Mouse (Mus musculus) small intestine, adult 2 months (tissue): ENCODE measurements around the gene Ip6k1. TPM values are rescaled to one million over a fixed set of nuclear protein-coding genes. Genes with fewer than 3 reads are reported as not detected.
A peak's percentile ranks its signal among the peaks of the same experiment; 100 is the strongest.
"Not testable (repeated sequence)": the region's sequence is repeated elsewhere in the genome, so short reads cannot be mapped to it uniquely, and the experiment has no call there.

Experiments
- H3K27ac ChIP-seq: fragments of 200-500 bp; 2 replicates; pipeline ENCODE4 v1.5.1; 2012; ENCODE audit warnings: low read depth, low read length, control low read depth, inconsistent platforms; ENCODE audit not compliant: insufficient read depth
- H3K27me3 ChIP-seq: fragments of 200-500 bp; 2 replicates; pipeline ENCODE4 v1.6.1; 2012; ENCODE audit warnings: mild to moderate bottlenecking, moderate library complexity, low read length, inconsistent platforms; ENCODE audit not compliant: control insufficient read depth, insufficient read depth
- H3K36me3 ChIP-seq: fragments of 200-500 bp; 2 replicates; pipeline ENCODE4 v1.6.1; 2012; ENCODE audit warnings: mild to moderate bottlenecking, low read length, control low read depth, inconsistent platforms; ENCODE audit not compliant: control insufficient read depth, insufficient read depth
- H3K4me1 ChIP-seq: fragments of 200-500 bp; 2 replicates; pipeline ENCODE4 v1.6.1; 2012; ENCODE audit warnings: low read length, inconsistent platforms, mixed read lengths; ENCODE audit not compliant: control insufficient read depth, insufficient read depth, insufficient read length
- H3K4me3 ChIP-seq: fragments of 200-500 bp; 2 replicates; pipeline ENCODE4 v1.5.1; 2012; ENCODE audit warnings: low read depth, mild to moderate bottlenecking, control low read depth, inconsistent platforms, low read length, moderate library complexity
- CTCF ChIP-seq: fragments of 200-500 bp; IDR thresholded peaks from 2 replicates; pipeline ENCODE4 v1.5.1; 2012; ENCODE audit warnings: low read depth, mild to moderate bottlenecking, control low read depth, inconsistent platforms, low read length, moderate library complexity, mixed read lengths; ENCODE audit not compliant: insufficient replicate concordance, insufficient read length; ENCODE audit errors: extremely low read depth
- POLR2A ChIP-seq: fragments of 200-500 bp; IDR thresholded peaks from 2 replicates; pipeline ENCODE4 v1.6.1; 2012; ENCODE audit warnings: low read depth, mild to moderate bottlenecking, control low read depth, inconsistent platforms, low read length, moderate library complexity
- whole genome bisulfite sequencing: fragments of 180-500 bp; shearing (Covaris S2); methylation state at CpG from one replicate; pipeline ENCODE4 v1.1.7; 2018; 5-methylcytosine and 5-hydroxymethylcytosine counted together
- polyA plus RNA-seq: library from polyadenylated mRNA; depleted of rRNA; stranded (reverse); fragments of >200 nt; gene quantifications from 2 replicates; pipeline ENCODE4 v1.2.3, GENCODE M21; 2012

Ip6k1 gene
- polyA plus RNA-seq, 1 experiment, result 160 TPM

DNA sequence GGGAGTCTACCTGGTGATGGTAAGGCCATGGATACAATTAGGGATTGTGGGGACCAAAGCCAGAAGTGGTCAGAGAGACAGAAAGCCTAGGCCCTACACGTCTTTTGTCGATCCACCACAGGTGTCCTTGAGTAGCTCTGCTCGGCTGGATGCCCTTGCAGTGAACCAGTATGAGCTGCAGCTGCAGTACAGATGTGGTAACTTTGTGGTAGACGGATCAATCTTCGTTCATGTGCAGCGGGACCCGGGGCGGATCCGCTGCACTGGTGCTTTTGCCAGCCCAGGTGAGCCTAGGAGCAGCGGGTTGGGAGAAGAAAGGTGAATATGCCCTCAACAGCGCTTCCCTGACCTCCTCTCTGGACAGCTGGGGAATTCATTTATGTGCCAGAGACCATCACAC lies 9.3 kb upstream of the Ip6k1 start:
- no peaks in the 10 kb centered on the region for H3K27me3 ChIP-seq
- no peaks in the 10 kb centered on the region for H3K36me3 ChIP-seq
- H3K4me1 ChIP-seq, result no peaks in the 10 kb centered on the region
- H3K4me3 ChIP-seq, result no peak overlapping the region
- no peak overlapping the region for H3K27ac ChIP-seq
- 94% methylated on average over 11 of the region's 11 CpGs for WGBS
- TF ChIP-seq CTCF, result no peak
- TF ChIP-seq POLR2A, result no peak

DNA sequence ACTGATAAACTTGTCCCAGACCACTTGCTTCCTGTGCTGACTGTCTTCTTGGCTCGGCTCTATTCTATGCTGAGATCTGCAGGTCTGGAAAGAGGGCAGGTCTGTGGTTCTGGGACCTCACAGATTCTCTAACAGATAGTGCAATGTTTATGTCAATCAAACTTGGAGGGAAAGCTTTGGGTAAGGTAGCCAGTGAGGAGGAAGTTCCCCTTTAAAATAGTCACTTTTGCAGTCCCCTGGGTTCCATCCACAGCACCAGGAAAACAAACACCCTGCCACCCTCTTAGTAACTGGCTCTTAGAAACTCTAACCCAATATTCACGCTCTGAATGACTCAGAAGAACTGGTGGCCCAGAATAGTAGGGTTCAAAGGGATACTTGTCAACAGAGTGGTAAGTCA lies 7.8 kb upstream of the Ip6k1 start:
- WGBS, result 63% methylated on average over 2 of the region's 2 CpGs

DNA sequence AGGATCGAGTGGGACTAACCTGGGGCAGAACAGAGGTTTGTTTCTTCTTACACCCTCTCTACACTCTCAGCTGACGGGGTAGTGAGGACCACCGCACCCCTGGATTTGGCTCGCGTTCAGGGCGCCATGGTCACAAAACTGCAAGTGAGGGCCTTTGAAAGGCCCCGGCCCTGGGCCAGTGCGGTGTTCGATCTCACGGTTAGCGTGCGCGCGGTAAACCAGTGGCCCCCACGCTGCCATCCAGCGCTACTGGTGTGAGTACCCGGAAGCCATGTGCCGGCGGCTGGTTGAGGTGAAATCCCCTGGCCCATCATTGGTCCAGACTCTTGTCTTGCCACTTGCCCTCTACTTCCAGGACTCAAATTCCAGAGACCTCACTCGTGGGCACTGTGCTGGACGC lies 6.8 kb upstream of the Ip6k1 start:
- Histone ChIP-seq H3K4me3 (no peak overlapping the region), H3K36me3 (no peaks in the 10 kb centered on the region), H3K27me3 (no peaks in the 10 kb centered on the region), H3K27ac (no peak overlapping the region), H3K4me1 (no peaks in the 10 kb centered on the region)
- 94% methylated on average over 21 of the region's 21 CpGs for WGBS
- TF ChIP-seq CTCF (no peak), POLR2A (no peak)

More for the DNA sequence above, 7.8 kb upstream of the Ip6k1 start:
- Histone ChIP-seq H3K36me3 (no peaks in the 10 kb centered on the region), H3K27me3 (no peaks in the 10 kb centered on the region), H3K4me1 (no peaks in the 10 kb centered on the region), H3K4me3 (no peak overlapping the region), H3K27ac (no peak overlapping the region)
- TF ChIP-seq POLR2A, result no peak
- no peak for TF ChIP-seq CTCF

GRCm38 (mm10) chr9:107996049-107996448 lies 6.3 kb upstream of the Ip6k1 start, which contains the start of gene Gm20662:
Gene Gm20662 (plus strand): TSS chr9:107996349.
- 90% methylated on average over 5 of the region's 5 CpGs for WGBS

DNA sequence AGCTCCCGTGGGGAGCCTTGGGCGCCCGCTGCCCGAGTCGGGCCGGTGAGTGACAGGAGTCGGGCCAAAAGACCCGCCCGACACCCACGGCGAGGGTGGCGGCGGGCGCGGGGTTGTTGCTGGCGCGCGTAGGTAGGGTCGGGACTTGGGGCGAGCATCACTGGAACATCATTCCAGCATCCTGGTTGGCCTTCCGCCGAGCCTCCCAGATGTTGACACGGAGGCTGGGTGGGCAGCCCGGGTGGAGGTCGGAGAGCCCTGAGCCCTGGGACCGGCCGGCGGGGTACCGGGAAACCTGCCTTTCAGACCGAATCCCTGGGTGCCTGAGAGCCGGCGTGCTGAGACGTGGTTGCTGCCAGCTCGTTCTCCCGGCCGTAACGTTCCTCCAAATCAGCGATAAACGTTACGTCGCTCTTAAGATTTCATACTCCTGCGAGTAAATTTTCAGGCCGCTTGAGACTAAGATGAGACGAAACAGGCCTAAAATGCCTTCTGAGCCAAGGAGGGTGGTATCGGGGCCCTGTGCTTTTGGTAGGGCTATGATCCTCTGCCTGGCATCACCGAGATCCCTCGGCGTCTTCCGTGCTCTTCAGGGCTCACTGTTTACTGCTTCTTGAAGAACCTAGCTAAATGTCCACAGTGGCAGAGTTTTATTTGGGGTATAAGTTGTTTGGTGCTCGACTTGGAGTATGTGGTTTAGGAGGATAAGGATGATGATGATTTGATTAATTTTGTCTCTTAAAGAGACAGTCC lies 653 bp downstream of the Ip6k1 start:
- H3K4me3 ChIP-seq, result peak overlapping the region; percentile 92
- no peaks in the 10 kb centered on the region for H3K36me3 ChIP-seq
- no peak for TF ChIP-seq CTCF
- TF ChIP-seq POLR2A, result no peak; the same call in 1 of the 2 replicates
- no peaks in the 10 kb centered on the region for H3K27me3 ChIP-seq
- WGBS, result under 1% methylated on average over 50 of the region's 50 CpGs
- H3K4me1 ChIP-seq, result peaks cover 3% of the 10 kb centered on the region; the same call in 1 of the 2 replicates
- peak overlapping the region; percentile 82 for H3K27ac ChIP-seq

More at GRCm38 (mm10) chr9:107996049-107996448, 6.3 kb upstream of the Ip6k1 start, which contains the start of gene Gm20662:
- Histone ChIP-seq H3K27ac (no peak within 1 kb of the TSS), H3K4me3 (no peak within 1 kb of the TSS), H3K36me3 (no peaks in the 10 kb centered on the region), H3K27me3 (no peaks in the 10 kb centered on the region), H3K4me1 (no peaks in the 10 kb centered on the region)
- TF ChIP-seq CTCF, result no peak
- no peak for TF ChIP-seq POLR2A

DNA sequence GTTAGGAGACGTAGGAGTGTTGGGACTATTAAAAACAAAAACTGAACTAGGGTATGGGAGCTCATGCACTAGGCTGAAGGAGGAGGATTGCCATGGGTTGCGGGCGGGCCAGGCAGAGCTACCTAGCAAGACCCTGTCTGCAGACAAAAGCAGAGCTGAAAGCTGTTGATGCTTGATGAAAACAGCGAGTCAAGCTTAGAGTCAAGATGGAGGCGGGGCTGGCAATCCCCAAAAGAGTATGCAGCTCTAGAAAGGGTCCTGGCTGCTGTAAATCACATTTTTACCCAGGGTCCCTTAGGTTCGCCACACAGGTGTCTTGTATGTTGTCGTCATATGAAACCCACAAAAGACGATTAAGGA lies 1.2 kb downstream of the Ip6k1 start:
- 27% methylated on average over 8 of the region's 8 CpGs for WGBS
- no peak overlapping the region for H3K27ac ChIP-seq
- H3K36me3 ChIP-seq, result no peaks in the 10 kb centered on the region
- H3K4me1 ChIP-seq, result peaks cover 3% of the 10 kb centered on the region; the same call in 1 of the 2 replicates
- no peaks in the 10 kb centered on the region for H3K27me3 ChIP-seq
- no peak for TF ChIP-seq CTCF
- no peak for TF ChIP-seq POLR2A
- peak overlapping the region; percentile 92 for H3K4me3 ChIP-seq

GRCm38 (mm10) chr9:108008041-108008440 lies 5.7 kb downstream of the Ip6k1 start:
- Histone ChIP-seq H3K27me3 (no peaks in the 10 kb centered on the region), H3K27ac (no peak overlapping the region), H3K4me3 (no peak overlapping the region), H3K4me1 (peaks cover 3% of the 10 kb centered on the region; the same call in 1 of the 2 replicates), H3K36me3 (peaks cover 6% of the 10 kb centered on the region; the same call in 1 of the 2 replicates)
- 80% methylated on average over 5 of the region's 5 CpGs for WGBS
- TF ChIP-seq CTCF (no peak), POLR2A (no peak)

- Histone ChIP-seq H3K4me3 (no peak overlapping the region), H3K27me3 (no peaks in the 10 kb centered on the region), H3K36me3 (peaks cover 11% of the 10 kb centered on the region; the same call in 1 of the 2 replicates), H3K27ac (no peak overlapping the region), H3K4me1 (no peaks in the 10 kb centered on the region)
- TF ChIP-seq CTCF, result no peak
- no peak for TF ChIP-seq POLR2A
These were observed 8.1 kb downstream of the Ip6k1 start for GRCm38 (mm10) chr9:108010385-108010784.

- peaks cover 13% of the 10 kb centered on the region; the same call in 1 of the 2 replicates for H3K36me3 ChIP-seq
- not testable (repeated sequence) for H3K27me3 ChIP-seq, H3K27ac ChIP-seq, H3K4me1 ChIP-seq, H3K4me3 ChIP-seq
- 96% methylated on average over 2 of the region's 2 CpGs for WGBS
These were observed 11.3 kb downstream of the Ip6k1 start for GRCm38 (mm10) chr9:108013577-108013976.
